Mouse (Mus musculus) kidney, postnatal 0 days (tissue): ENCODE results near the gene Ngdn. TPM values are rescaled to one million over a fixed set of nuclear protein-coding genes. Genes with fewer than 3 reads are reported as not detected.

Source experiments
- ATAC-seq: fragments of 200-750 bp; cut with Nextera tagmentation; replicated peaks from 2 replicates; pipeline ENCODE4 v1.8.0; 2017; ENCODE audit warnings: low read depth, moderate number of reproducible peaks, moderate TSS enrichment, moderate library complexity; ENCODE audit not compliant: low FRiP score
- DNase-seq: peaks from one replicate; pipeline ENCODE4 v3.0.0-alpha.2; 2016; ENCODE audit warnings: low spot score
- H3K27ac ChIP-seq: fragments of 300-500 bp; sonication (generic); 2 replicates; pipeline ENCODE4 v1.5.1; 2014; ENCODE audit warnings: mild to moderate bottlenecking
- H3K27me3 ChIP-seq: fragments of 300-500 bp; sonication (generic); 2 replicates; pipeline ENCODE4 v1.6.1; 2014; ENCODE audit warnings: low read length, mixed read lengths; ENCODE audit not compliant: insufficient read depth
- H3K36me3 ChIP-seq: fragments of 300-500 bp; sonication (generic); 2 replicates; pipeline ENCODE4 v1.6.1; 2014; ENCODE audit warnings: low read length, mixed read lengths; ENCODE audit not compliant: insufficient read depth
- H3K4me1 ChIP-seq: fragments of 300-500 bp; sonication (generic); replicated peaks from 2 replicates; pipeline ENCODE4 v1.6.1; 2014; ENCODE audit warnings: antibody characterized with exemption, low read length, mixed read lengths; ENCODE audit not compliant: insufficient read depth
- H3K4me2 ChIP-seq: fragments of 300-500 bp; sonication (generic); 2 replicates; pipeline ENCODE4 v1.6.1; 2014; ENCODE audit warnings: mild to moderate bottlenecking, low read length, moderate library complexity, mixed read lengths
- H3K4me3 ChIP-seq: fragments of 300-500 bp; sonication (generic); replicated peaks from 2 replicates; pipeline ENCODE4 v1.5.1; 2014; ENCODE audit warnings: low read depth, low read length
- H3K9ac ChIP-seq: fragments of 300-500 bp; sonication (generic); 2 replicates; pipeline ENCODE4 v1.6.1; 2014; ENCODE audit warnings: low read depth, low read length
- H3K9me3 ChIP-seq: fragments of 300-500 bp; sonication (generic); replicated peaks from 2 replicates; pipeline ENCODE4 v1.6.1; 2016; ENCODE audit warnings: low read length, inconsistent platforms, mixed read lengths
- CTCF ChIP-seq: IDR thresholded peaks from 2 replicates; pipeline ENCODE4 v1.5.1; 2016; ENCODE audit warnings: antibody characterized with exemption, low read depth, mild to moderate bottlenecking, moderate library complexity
- WGBS: fragments of 180-500 bp; shearing (Covaris S2); extraction: QIAGEN DNeasy Blood & Tissue Kit; methylation state at CpG from one replicate; pipeline ENCODE4 v1.1.7; 2014; 5-methylcytosine and 5-hydroxymethylcytosine counted together
- polyA plus RNA-seq: library from polyadenylated mRNA; unstranded; fragments of >200 nt; fragmentation: Nextera tagmentation; extraction: Ambion mirVana; gene quantifications from 2 replicates; pipeline ENCODE4 v1.2.1, GENCODE M21; 2015

The Ngdn gene
- polyA plus RNA-seq, 1 experiment from 2014 or later, result 68.9 TPM

- TF ChIP-seq CTCF, result no peak
- Histone ChIP-seq H3K4me3 (no peak overlapping the region), H3K27me3 (no peaks in the 10 kb centered on the region), H3K27ac (no peak overlapping the region), H3K4me1 (no peaks in the 10 kb centered on the region), H3K36me3 (peaks cover 47% of the 10 kb centered on the region), H3K4me2 (no peak overlapping the region), H3K9ac (no peak overlapping the region), H3K9me3 (no peaks in the 10 kb centered on the region)
- WGBS, result 83% methylated on average over 9 of the region's 9 CpGs
- DNase-seq (no peak), ATAC-seq (no peak)
Measured at GRCm38 (mm10) chr14:55020394-55020793, 5.1 kb downstream of the Ngdn start.

GRCm38 (mm10) chr14:55023011-55023410, 7.8 kb downstream of the Ngdn start:
- no peak for TF ChIP-seq CTCF
- Histone ChIP-seq H3K9ac (no peak overlapping the region), H3K27me3 (no peaks in the 10 kb centered on the region), H3K4me3 (no peak overlapping the region), H3K27ac (no peak overlapping the region), H3K4me2 (no peak overlapping the region), H3K9me3 (no peaks in the 10 kb centered on the region), H3K36me3 (peaks cover 37% of the 10 kb centered on the region), H3K4me1 (no peaks in the 10 kb centered on the region)
- ATAC-seq (no peak), DNase-seq (no peak)
- 91% methylated on average over 15 of the region's 15 CpGs for WGBS

- DNase-seq (peak; percentile 80), ATAC-seq (no peak)
- WGBS, result 58% methylated on average over 7 of the region's 7 CpGs
- Histone ChIP-seq H3K4me3 (no peak overlapping the region), H3K27me3 (no peaks in the 10 kb centered on the region), H3K27ac (no peak overlapping the region), H3K4me2 (no peak overlapping the region), H3K9ac (no peak overlapping the region), H3K9me3 (no peaks in the 10 kb centered on the region), H3K4me1 (0 out of 2 replicates have a peak, but pooled peaks cover 6% of the 10 kb centered on the region), H3K36me3 (peaks cover 37% of the 10 kb centered on the region)
- peak; percentile 86 for TF ChIP-seq CTCF
Measured at GRCm38 (mm10) chr14:55024236-55024635, 9.0 kb downstream of the Ngdn start.

GRCm38 (mm10) chr14:55025527-55025926, 10.3 kb downstream of the Ngdn start:
- Histone ChIP-seq H3K27me3 (no peaks in the 10 kb centered on the region), H3K36me3 (peaks cover 32% of the 10 kb centered on the region), H3K9ac (no peak overlapping the region), H3K4me1 (0 out of 2 replicates have a peak, but pooled peaks cover 6% of the 10 kb centered on the region), H3K27ac (no peak overlapping the region), H3K4me2 (no peak overlapping the region), H3K9me3 (no peaks in the 10 kb centered on the region), H3K4me3 (no peak overlapping the region)
- peak; percentile 54 for TF ChIP-seq CTCF
- no peak for DNase-seq
- ATAC-seq, result no peak
- whole genome bisulfite sequencing, result 81% methylated on average over 5 of the region's 5 CpGs

GRCm38 (mm10) chr14:55027251-55027650, 12.0 kb downstream of the Ngdn start:
- WGBS, result 17% methylated on average over 5 of the region's 5 CpGs
- ATAC-seq (no peak), DNase-seq (no peak)
- Histone ChIP-seq H3K9me3 (no peaks in the 10 kb centered on the region), H3K36me3 (peaks cover 16% of the 10 kb centered on the region; the same call in 1 of the 2 replicates), H3K4me3 (no peak overlapping the region), H3K4me2 (no peak overlapping the region), H3K9ac (no peak overlapping the region), H3K27ac (no peak overlapping the region), H3K27me3 (no peaks in the 10 kb centered on the region), H3K4me1 (0 out of 2 replicates have a peak, but pooled peaks cover 6% of the 10 kb centered on the region)
- no peak for TF ChIP-seq CTCF

GRCm38 (mm10) chr14:55027653-55028052, 12.4 kb downstream of the Ngdn start:
- peak; percentile 50; the same call in 1 of the 2 replicates for TF ChIP-seq CTCF
- DNase-seq (no peak), ATAC-seq (no peak)
- no peaks in the 10 kb centered on the region for H3K27me3 ChIP-seq
- no peak overlapping the region for H3K4me3 ChIP-seq
- H3K4me1 ChIP-seq, result 0 out of 2 replicates have a peak, but pooled peaks cover 6% of the 10 kb centered on the region
- WGBS, result 25% methylated on average over 6 of the region's 6 CpGs
- H3K36me3 ChIP-seq, result peaks cover 12% of the 10 kb centered on the region; the same call in 1 of the 2 replicates
- H3K9ac ChIP-seq, result no peak overlapping the region
- H3K27ac ChIP-seq, result no peak overlapping the region
- H3K9me3 ChIP-seq, result no peaks in the 10 kb centered on the region
- no peak overlapping the region for H3K4me2 ChIP-seq

GRCm38 (mm10) chr14:55028333-55028835, 13.1 kb downstream of the Ngdn start:
- no peak overlapping the region for H3K27ac ChIP-seq
- no peak overlapping the region for H3K4me3 ChIP-seq
- no peaks in the 10 kb centered on the region for H3K27me3 ChIP-seq
- DNase-seq (no peak), ATAC-seq (no peak)
- 0 out of 2 replicates have a peak, but pooled peaks cover 6% of the 10 kb centered on the region for H3K4me1 ChIP-seq
- 23% methylated on average over 5 of the region's 5 CpGs for WGBS
- no peak overlapping the region for H3K9ac ChIP-seq
- no peak overlapping the region for H3K4me2 ChIP-seq
- no peaks in the 10 kb centered on the region for H3K9me3 ChIP-seq
- H3K36me3 ChIP-seq, result peaks cover 6% of the 10 kb centered on the region; the same call in 1 of the 2 replicates
- no peak for TF ChIP-seq CTCF
